Mouse (Mus musculus) brain, adult 10 weeks (tissue): Measurements from ENCODE around the gene Cdk5. TPM values are rescaled to one million over a fixed set of nuclear protein-coding genes. Genes with fewer than 3 reads are reported as not detected.

Experiments
- polyA plus RNA-seq: library from polyadenylated mRNA; stranded (reverse); fragments of 350-450 nt; fragmentation: Illumina TruSeq; extraction: RNeasy Lipid Tissue Mini Kit (QIAGEN cat#74804); gene quantifications from one replicate; pipeline ENCODE4 v1.2.3, GENCODE M21; 2015; ENCODE audit warnings: low read depth, low replicate concordance

Cdk5 gene
- 176 TPM for polyA plus RNA-seq

GRCm38 (mm10) chr5:24423129-24424003 lies at the start of gene Cdk5, which contains the start of gene Slc4a2:
TSS of gene Cdk5 (minus strand) at chr5:24423530.
TSS of gene Slc4a2 (plus strand) at chr5:24423837.

DNA sequence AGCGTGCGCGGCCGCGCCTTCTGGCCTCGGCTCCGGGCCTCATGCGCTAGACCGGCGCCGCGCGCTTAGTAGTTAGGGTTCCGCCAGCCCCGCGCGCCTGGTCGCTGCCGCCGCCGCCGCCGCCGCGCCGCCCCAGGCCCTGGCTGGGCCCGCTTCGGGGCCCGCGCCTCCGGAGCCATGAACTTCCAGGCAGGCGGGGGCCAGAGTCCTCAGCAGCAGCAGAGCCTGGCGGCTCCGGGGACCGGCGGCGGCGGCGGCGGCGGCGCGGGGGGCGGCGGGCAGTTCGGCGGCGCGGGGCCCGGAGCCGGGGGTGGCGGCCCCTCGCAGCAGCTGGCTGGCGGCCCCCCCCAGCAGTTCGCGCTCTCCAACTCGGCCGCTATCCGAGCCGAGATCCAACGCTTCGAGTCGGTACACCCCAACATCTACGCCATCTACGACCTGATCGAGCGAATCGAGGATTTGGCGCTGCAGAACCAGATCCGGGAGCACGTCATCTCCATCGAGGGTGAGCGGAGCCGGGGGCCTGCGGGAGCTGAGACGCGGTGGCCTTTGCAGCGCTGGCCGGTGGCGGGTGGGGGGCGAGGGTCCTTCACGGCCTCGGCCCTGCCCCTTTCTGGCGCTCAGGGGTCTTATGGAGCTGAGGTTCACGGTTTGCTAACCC lies 28.8 kb upstream of the Cdk5 start, which contains the start of gene Agap3:
Agap3 (plus strand) TSS at position 148 of the 661 bp plus-strand sequence.

GRCm38 (mm10) chr5:24447624-24448298 lies 24.4 kb upstream of the Cdk5 start, which contains the start of gene Tmub1:
TSS of gene Tmub1 (minus strand) at chr5:24447854.

DNA sequence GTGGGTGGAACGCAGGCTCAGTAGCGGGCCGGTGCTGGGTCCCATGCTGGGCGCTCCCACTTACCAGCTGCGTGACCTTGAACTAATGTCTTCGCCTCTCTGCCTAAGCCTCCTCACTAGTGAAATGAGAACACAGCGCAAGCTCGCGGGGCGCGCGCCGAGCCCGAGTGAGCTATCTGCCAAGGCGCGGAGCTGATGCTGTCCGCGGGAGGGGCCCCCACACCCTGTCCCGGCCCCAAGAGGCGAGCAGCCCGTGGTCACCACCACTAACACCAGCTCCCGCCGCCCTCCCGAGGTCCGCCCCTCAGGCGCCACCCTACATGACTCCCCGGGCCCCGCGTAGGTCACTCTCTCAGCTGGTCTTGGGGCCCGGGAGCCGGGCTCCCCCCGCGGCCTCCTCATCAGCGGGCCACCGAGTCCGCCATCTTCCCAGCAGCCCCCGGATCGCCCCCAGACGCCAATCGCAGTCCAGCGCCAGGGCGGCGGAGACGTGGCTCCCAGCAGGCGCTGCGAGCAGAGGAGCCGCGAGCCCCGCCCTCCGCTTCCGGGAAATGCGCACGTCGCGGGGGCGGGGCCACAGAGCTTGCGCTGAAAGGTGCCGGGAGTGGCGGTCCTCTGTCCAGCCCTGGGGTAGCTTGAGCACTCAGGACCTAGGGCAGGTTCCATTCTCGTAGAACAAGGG lies 21.6 kb upstream of the Cdk5 start, which contains the start of gene Fastk:
Fastk (minus strand) TSS at position 542 of the 682 bp plus-strand sequence.

GRCm38 (mm10) chr5:24413042-24413693 lies 10.2 kb downstream of the Cdk5 start, which contains the start of gene Asic3:
TSS of gene Asic3 (plus strand) at chr5:24413392.

DNA sequence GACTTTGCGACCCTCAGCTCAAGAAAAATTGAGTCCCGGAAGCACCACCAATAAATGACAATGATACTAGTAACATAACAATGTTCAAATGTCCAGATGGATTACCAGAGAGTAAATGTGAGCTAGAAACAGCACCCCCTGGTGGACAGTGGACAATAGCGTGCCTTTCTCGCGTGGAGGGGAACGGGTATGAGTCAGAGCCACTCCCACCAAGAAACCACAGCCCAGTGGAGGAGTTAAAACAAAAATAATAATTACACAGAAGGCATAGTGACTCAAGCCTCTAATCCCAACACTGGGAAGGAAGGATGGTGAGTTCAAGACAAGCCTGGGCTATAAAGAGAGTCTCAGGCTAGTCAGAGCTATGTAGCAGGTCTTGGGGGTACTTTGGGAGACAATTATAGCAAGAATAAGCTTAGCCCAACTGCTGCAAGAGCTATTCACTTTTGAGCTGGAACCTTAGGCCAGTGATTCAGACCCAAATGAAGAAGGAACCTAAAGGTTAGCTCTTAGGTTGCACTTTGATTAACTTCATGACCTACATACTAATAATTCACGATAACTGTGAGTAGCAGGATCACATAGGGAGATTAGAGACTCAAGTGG lies 29.8 kb downstream of the Cdk5 start, which contains the start of gene Abcb8:
Abcb8 (plus strand) TSS at position 272 of the 606 bp plus-strand sequence.

DNA sequence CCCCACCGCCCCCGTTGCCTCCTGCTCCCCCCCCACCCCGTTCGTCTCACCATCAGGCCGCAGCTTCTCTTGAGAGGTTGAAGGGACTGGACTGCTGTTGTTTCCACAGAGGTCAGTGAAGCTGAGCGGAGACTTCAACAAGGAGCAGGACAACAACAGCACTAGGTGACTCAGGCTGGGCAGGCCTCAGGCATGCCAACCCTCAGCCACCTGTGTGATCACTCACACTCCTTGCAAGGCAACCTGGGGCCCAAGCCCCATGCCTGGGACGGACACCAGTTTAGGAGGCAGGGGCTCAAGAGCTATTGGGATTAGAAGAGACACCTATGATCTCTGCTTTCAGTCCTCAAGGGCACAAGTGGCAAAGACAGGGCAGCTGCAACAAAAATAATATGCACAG lies 31.5 kb downstream of the Cdk5 start, which contains the start of gene Atg9b:
Atg9b (minus strand) TSS at position 280 of the 400 bp plus-strand sequence.

Other genes starting within 250 kb of the Cdk5 start
- 22.7 TPM for gene Kcnh2, start 71.9 kb downstream of the Cdk5 start, polyA plus RNA-seq
- gene Nos3, start 58.7 kb downstream of the Cdk5 start, polyA plus RNA-seq: 5.9 TPM
- gene Atg9b, start 31.4 kb downstream of the Cdk5 start, polyA plus RNA-seq: 6.0 TPM
- gene Abcb8, start 29.9 kb downstream of the Cdk5 start, polyA plus RNA-seq: 46.2 TPM
- gene Asic3, start 10.1 kb downstream of the Cdk5 start, polyA plus RNA-seq: 0.19 TPM
- gene Slc4a2, start 307 bp upstream of the Cdk5 start, polyA plus RNA-seq: 30.8 TPM
- gene Fastk, start 21.8 kb upstream of the Cdk5 start, polyA plus RNA-seq: 114 TPM
- 35.1 TPM for gene Tmub1, start 24.3 kb upstream of the Cdk5 start, polyA plus RNA-seq
- 378 TPM for gene Agap3, start 28.6 kb upstream of the Cdk5 start, polyA plus RNA-seq
- gene Gbx1, start 103.7 kb upstream of the Cdk5 start, polyA plus RNA-seq: 0.33 TPM
- 0.24 TPM for gene Asb10, start 117.4 kb upstream of the Cdk5 start, polyA plus RNA-seq
- gene 4931409K22Rik, start 133.3 kb upstream of the Cdk5 start, polyA plus RNA-seq: not detected
- gene Abcf2, start 153.9 kb upstream of the Cdk5 start, polyA plus RNA-seq: 99.2 TPM
- gene Chpf2, start 163.2 kb upstream of the Cdk5 start, polyA plus RNA-seq: 25.9 TPM
- gene Smarcd3, start 200.9 kb upstream of the Cdk5 start, polyA plus RNA-seq: 96.9 TPM